Mouse (Mus musculus): ENCODE measurements at regions not wholly inside any gene's neighbourhood (a gene's known extent, or its start where the extent isn't known, plus 50 kb on each side); places are given as distances from the start of the nearest gene placed in this dataset.

GRCm38 (mm10) chr7:61308268-61308667, 1038.1 kb upstream of the Ndn start:
- no peak for DNase-seq (ENCODE audit: low spot score in 2 of 2)

- DNase-seq (ENCODE audit: low spot score in 2 of 2), result peak in 1 of 2 experiments; percentile 13
These were observed 1035.0 kb upstream of the Ndn start for GRCm38 (mm10) chr7:61311179-61311921.
